Mouse (Mus musculus): ENCODE data around the gene Gria3. TPM values are rescaled to one million over a fixed set of nuclear protein-coding genes. Genes with fewer than 3 reads are reported as not detected.
A peak's percentile ranks its signal among the peaks of the same experiment; 100 is the strongest.

Gene Gria3
- 4.2 and 4.3 TPM in 2 replicates for polyA plus RNA-seq (2014; fragmentation: Nextera tagmentation; extraction: Ambion mirVana)

GRCm38 (mm10) chrX:41400058-41400904 is at the start of gene Gria3:
Gene Gria3 (plus strand): TSS chrX:41400854.
- no peaks in the 10 kb centered on the region for H3K9me3 ChIP-seq (ENCODE audit: control insufficient read depth, low read length)
- peak within 1 kb of the TSS; percentile 64 for H3K4me2 ChIP-seq (ENCODE audit: low read depth, low read length, severe bottlenecking)
- 21% methylated on average over 21 of the region's 21 CpGs for WGBS
- ATAC-seq (replicated peaks; ENCODE audit: low FRiP score) (peak; percentile 78), DNase-seq (ENCODE audit: low spot score) (peak; percentile 55)
- peak within 1 kb of the TSS; percentile 32 for H3K9ac ChIP-seq (ENCODE audit: low read length)
- no peaks in the 10 kb centered on the region for H3K27me3 ChIP-seq (ENCODE audit: control insufficient read depth, insufficient read depth, low read length)
- no peaks in the 10 kb centered on the region for H3K36me3 ChIP-seq (ENCODE audit: control insufficient read depth, insufficient read depth, low read length)
- H3K4me3 ChIP-seq (ENCODE audit: low read depth, low read length), result peak within 1 kb of the TSS; percentile 34
- H3K4me1 ChIP-seq (replicated peaks; ENCODE audit: control insufficient read depth, insufficient read depth, low read length), result no peaks in the 10 kb centered on the region
- H3K27ac ChIP-seq (ENCODE audit: low read depth, low read length), result no peak within 1 kb of the TSS

GRCm38 (mm10) chrX:41387086-41387485 is 13.6 kb upstream of the Gria3 start:
- Histone ChIP-seq H3K4me2 (ENCODE audit: low read depth, low read length, severe bottlenecking) (no peak overlapping the region), H3K9me3 (ENCODE audit: control insufficient read depth, low read length) (no peaks in the 10 kb centered on the region), H3K27me3 (ENCODE audit: control insufficient read depth, insufficient read depth, low read length) (no peaks in the 10 kb centered on the region), H3K27ac (ENCODE audit: low read depth, low read length) (no peak overlapping the region), H3K4me1 (replicated peaks; ENCODE audit: control insufficient read depth, insufficient read depth, low read length) (no peaks in the 10 kb centered on the region), H3K4me3 (ENCODE audit: low read depth, low read length) (no peak overlapping the region), H3K36me3 (ENCODE audit: control insufficient read depth, insufficient read depth, low read length) (no peaks in the 10 kb centered on the region), H3K9ac (ENCODE audit: low read length) (no peak overlapping the region)
- DNase-seq (ENCODE audit: low spot score), result no peak
- 48% methylated on average over 7 of the region's 7 CpGs for WGBS
- no peak for ATAC-seq (replicated peaks; ENCODE audit: low FRiP score)

- DNase-seq (ENCODE audit: low spot score) (no peak), ATAC-seq (replicated peaks; ENCODE audit: low FRiP score) (no peak)
- Histone ChIP-seq H3K27ac (ENCODE audit: low read depth, low read length) (no peak overlapping the region), H3K4me3 (ENCODE audit: low read depth, low read length) (no peak overlapping the region), H3K4me2 (ENCODE audit: low read depth, low read length, severe bottlenecking) (no peak overlapping the region), H3K4me1 (replicated peaks; ENCODE audit: control insufficient read depth, insufficient read depth, low read length) (no peaks in the 10 kb centered on the region), H3K36me3 (ENCODE audit: control insufficient read depth, insufficient read depth, low read length) (no peaks in the 10 kb centered on the region), H3K9me3 (ENCODE audit: control insufficient read depth, low read length) (no peaks in the 10 kb centered on the region), H3K9ac (ENCODE audit: low read length) (no peak overlapping the region), H3K27me3 (ENCODE audit: control insufficient read depth, insufficient read depth, low read length) (no peaks in the 10 kb centered on the region)
- 94% methylated on average over 1 of the region's 1 CpGs for WGBS
These were observed 11.6 kb upstream of the Gria3 start for GRCm38 (mm10) chrX:41389079-41389478.

GRCm38 (mm10) chrX:41398482-41398881 is 2.2 kb upstream of the Gria3 start:
- Histone ChIP-seq H3K27me3 (ENCODE audit: control insufficient read depth, insufficient read depth, low read length) (no peaks in the 10 kb centered on the region), H3K9me3 (ENCODE audit: control insufficient read depth, low read length) (no peaks in the 10 kb centered on the region), H3K4me3 (ENCODE audit: low read depth, low read length) (no peak overlapping the region), H3K27ac (ENCODE audit: low read depth, low read length) (no peak overlapping the region), H3K36me3 (ENCODE audit: control insufficient read depth, insufficient read depth, low read length) (no peaks in the 10 kb centered on the region), H3K9ac (ENCODE audit: low read length) (no peak overlapping the region), H3K4me1 (replicated peaks; ENCODE audit: control insufficient read depth, insufficient read depth, low read length) (no peaks in the 10 kb centered on the region), H3K4me2 (ENCODE audit: low read depth, low read length, severe bottlenecking) (no peak overlapping the region)
- DNase-seq (ENCODE audit: low spot score) (no peak), ATAC-seq (replicated peaks; ENCODE audit: low FRiP score) (no peak)

GRCm38 (mm10) chrX:41401186-41401585 is 532 bp downstream of the Gria3 start:
- ATAC-seq (replicated peaks; ENCODE audit: low FRiP score), result no peak
- peak overlapping the region; percentile 34 for H3K4me3 ChIP-seq (ENCODE audit: low read depth, low read length)
- H3K4me1 ChIP-seq (replicated peaks; ENCODE audit: control insufficient read depth, insufficient read depth, low read length), result no peaks in the 10 kb centered on the region
- peak; percentile 50 for DNase-seq (ENCODE audit: low spot score)
- no peaks in the 10 kb centered on the region for H3K9me3 ChIP-seq (ENCODE audit: control insufficient read depth, low read length)
- H3K36me3 ChIP-seq (ENCODE audit: control insufficient read depth, insufficient read depth, low read length), result no peaks in the 10 kb centered on the region
- peak overlapping the region; percentile 64 for H3K4me2 ChIP-seq (ENCODE audit: low read depth, low read length, severe bottlenecking)
- H3K9ac ChIP-seq (ENCODE audit: low read length), result peak overlapping the region; percentile 32
- H3K27ac ChIP-seq (ENCODE audit: low read depth, low read length), result no peak overlapping the region
- no peaks in the 10 kb centered on the region for H3K27me3 ChIP-seq (ENCODE audit: control insufficient read depth, insufficient read depth, low read length)
- WGBS, result 12% methylated on average over 17 of the region's 17 CpGs

GRCm38 (mm10) chrX:41401590-41402240 is 1.1 kb downstream of the Gria3 start:
- Histone ChIP-seq H3K27me3 (ENCODE audit: control insufficient read depth, insufficient read depth, low read length) (no peaks in the 10 kb centered on the region), H3K4me1 (replicated peaks; ENCODE audit: control insufficient read depth, insufficient read depth, low read length) (no peaks in the 10 kb centered on the region), H3K9me3 (ENCODE audit: control insufficient read depth, low read length) (no peaks in the 10 kb centered on the region), H3K4me3 (ENCODE audit: low read depth, low read length) (peak overlapping the region; percentile 34), H3K9ac (ENCODE audit: low read length) (peak overlapping the region; percentile 32), H3K27ac (ENCODE audit: low read depth, low read length) (no peak overlapping the region), H3K4me2 (ENCODE audit: low read depth, low read length, severe bottlenecking) (peak overlapping the region; percentile 64), H3K36me3 (ENCODE audit: control insufficient read depth, insufficient read depth, low read length) (no peaks in the 10 kb centered on the region)
- ATAC-seq (replicated peaks; ENCODE audit: low FRiP score) (peak; percentile 29; the same call in 1 of the 2 replicates), DNase-seq (ENCODE audit: low spot score) (peak; percentile 49)
- 16% methylated on average over 20 of the region's 20 CpGs for WGBS

GRCm38 (mm10) chrX:41402656-41403055 is 2.0 kb downstream of the Gria3 start:
- H3K27ac ChIP-seq (ENCODE audit: low read depth, low read length), result no peak overlapping the region
- DNase-seq (ENCODE audit: low spot score) (no peak), ATAC-seq (replicated peaks; ENCODE audit: low FRiP score) (no peak)
- no peaks in the 10 kb centered on the region for H3K27me3 ChIP-seq (ENCODE audit: control insufficient read depth, insufficient read depth, low read length)
- peak overlapping the region; percentile 34; the same call in 1 of the 2 replicates for H3K4me3 ChIP-seq (ENCODE audit: low read depth, low read length)
- WGBS, result 13% methylated on average over 6 of the region's 6 CpGs
- H3K4me1 ChIP-seq (replicated peaks; ENCODE audit: control insufficient read depth, insufficient read depth, low read length), result no peaks in the 10 kb centered on the region
- no peaks in the 10 kb centered on the region for H3K9me3 ChIP-seq (ENCODE audit: control insufficient read depth, low read length)
- peak overlapping the region; percentile 64; the same call in 1 of the 2 replicates for H3K4me2 ChIP-seq (ENCODE audit: low read depth, low read length, severe bottlenecking)
- H3K36me3 ChIP-seq (ENCODE audit: control insufficient read depth, insufficient read depth, low read length), result no peaks in the 10 kb centered on the region
- no peak overlapping the region for H3K9ac ChIP-seq (ENCODE audit: low read length)

GRCm38 (mm10) chrX:41406288-41406687 is 5.6 kb downstream of the Gria3 start:
- WGBS, result 53% methylated on average over 9 of the region's 9 CpGs
- Histone ChIP-seq H3K27ac (ENCODE audit: low read depth, low read length) (no peak overlapping the region), H3K4me2 (ENCODE audit: low read depth, low read length, severe bottlenecking) (no peak overlapping the region), H3K36me3 (ENCODE audit: control insufficient read depth, insufficient read depth, low read length) (no peaks in the 10 kb centered on the region), H3K9me3 (ENCODE audit: control insufficient read depth, low read length) (no peaks in the 10 kb centered on the region), H3K9ac (ENCODE audit: low read length) (no peak overlapping the region), H3K27me3 (ENCODE audit: control insufficient read depth, insufficient read depth, low read length) (no peaks in the 10 kb centered on the region), H3K4me3 (ENCODE audit: low read depth, low read length) (no peak overlapping the region), H3K4me1 (replicated peaks; ENCODE audit: control insufficient read depth, insufficient read depth, low read length) (no peaks in the 10 kb centered on the region)
- ATAC-seq (replicated peaks; ENCODE audit: low FRiP score) (no peak), DNase-seq (ENCODE audit: low spot score) (no peak)

Data from forebrain, embryonic 11.5 days (tissue).